Mouse (Mus musculus): ENCODE results near the gene Sat2.

Gene Sat2

DNA sequence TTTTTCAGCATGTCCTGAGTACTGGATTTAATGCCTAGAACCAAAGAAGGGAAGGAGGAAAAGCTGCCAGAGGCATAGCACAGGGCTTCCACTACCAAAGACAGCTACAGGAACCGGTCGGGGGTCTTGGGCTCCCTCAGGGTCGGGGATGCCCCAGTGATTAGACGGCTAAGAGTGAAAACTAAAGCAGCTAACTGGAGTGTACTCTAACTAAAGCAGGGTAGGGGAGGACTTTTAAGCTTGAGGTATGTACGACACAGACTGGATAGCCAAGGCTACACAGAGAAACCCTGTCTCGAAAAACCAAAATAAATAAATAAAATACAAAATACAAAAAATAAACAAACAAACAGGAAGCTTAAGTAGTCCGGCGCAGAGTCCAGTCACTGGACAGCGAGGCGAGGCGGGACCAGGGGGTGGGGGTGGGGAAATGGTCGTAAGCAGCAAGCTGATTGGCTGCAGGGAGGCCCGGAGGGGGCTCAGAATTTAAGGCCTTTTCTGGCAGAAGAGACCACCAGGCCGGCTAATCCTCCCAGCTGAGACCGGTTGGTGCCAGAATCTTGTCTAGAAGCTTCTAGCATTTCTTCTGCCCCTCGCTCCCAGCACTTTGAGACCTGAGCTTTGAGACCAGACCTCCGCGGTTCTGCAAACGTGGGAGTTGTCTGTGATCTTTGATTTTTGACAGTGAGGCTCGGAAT, at the start of gene Sat2:
Gene Sat2, plus strand, starts transcription at position 454 of the 698 bp plus-strand sequence.
- no peak for DNase-seq (ENCODE audit: low spot score in 2 of 2)

DNA sequence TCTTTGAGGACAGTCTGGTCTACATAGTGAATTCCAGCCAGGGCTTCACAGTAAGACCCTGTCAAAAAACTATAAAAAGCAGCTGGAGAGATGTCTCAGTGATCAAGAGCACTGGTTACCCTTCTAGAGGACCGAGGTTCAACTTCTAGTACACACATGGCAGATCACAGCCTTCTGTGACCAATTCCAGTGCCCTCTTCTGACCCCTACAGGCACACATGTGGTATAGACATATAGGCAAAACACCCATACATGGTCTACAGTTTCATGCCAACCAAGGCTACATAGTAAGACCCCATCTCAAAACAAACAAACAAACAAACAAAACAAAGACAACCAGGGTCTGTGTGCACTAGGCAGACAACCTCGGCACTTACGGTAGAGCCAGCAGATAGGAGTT, 46.6 kb upstream of the Sat2 start:
- peak in 1 of 2 experiments; percentile 49 for DNase-seq (ENCODE audit: low spot score in 2 of 2)

- no peak for DNase-seq (ENCODE audit: low spot score in 2 of 2)
Measured at GRCm38 (mm10) chr11:69576307-69576706, 45.5 kb upstream of the Sat2 start.

- DNase-seq (ENCODE audit: low spot score in 2 of 2): no peak
Measured at GRCm38 (mm10) chr11:69578301-69578700, 43.5 kb upstream of the Sat2 start.

DNA sequence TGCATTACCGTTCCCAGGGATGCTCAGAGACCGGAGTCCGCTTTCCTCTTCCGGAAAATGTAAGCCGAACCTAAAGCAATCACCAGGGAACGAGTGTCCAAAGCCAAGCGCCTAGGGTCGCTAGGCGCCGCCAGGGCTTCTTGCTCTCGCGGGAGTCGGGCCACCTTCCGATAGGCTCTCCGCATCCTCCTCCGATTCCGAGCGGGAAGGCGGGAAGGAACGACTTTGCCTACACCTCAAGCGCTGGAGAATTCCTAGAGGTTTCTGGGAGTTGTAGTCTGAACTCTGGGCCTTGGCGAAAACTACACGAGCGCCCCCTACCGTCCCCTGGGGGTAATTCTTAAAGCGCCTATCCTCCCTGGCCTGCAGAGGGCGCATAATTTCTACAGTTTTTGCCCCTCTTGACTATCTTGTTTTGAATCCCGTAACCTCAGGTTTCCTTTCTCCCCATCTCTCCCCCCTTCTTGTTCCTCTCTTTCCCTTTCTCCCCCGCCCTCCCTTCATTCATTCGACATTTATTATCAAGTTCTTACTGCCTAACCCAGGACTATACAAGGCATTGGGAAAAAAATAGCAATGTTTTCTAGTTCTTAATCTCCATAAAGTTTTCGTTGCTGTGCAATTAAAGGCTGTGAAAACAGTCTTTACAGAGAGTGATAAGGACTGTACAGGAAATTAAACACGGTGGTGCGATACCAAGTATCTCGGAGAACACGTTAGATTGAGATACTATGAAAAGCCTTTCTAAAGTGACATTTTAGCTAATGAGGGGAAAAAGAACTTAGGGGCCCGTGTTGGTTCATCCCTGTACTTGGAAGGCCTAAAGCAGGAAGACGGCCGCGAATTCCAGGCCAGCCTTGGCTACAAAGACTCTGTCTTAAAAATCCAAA, 42.5 kb upstream of the Sat2 start:
- DNase-seq (ENCODE audit: low spot score in 2 of 2): peak; percentile 89 to 96

- peak; percentile 85 to 90 for DNase-seq (ENCODE audit: low spot score in 2 of 2)
Measured at GRCm38 (mm10) chr11:69580091-69580514, 41.7 kb upstream of the Sat2 start, which contains the start of the genes Wrap53 and Trp53. Gene Wrap53, minus strand, starts transcription at chr11:69580255. Gene Trp53, plus strand, starts transcription at chr11:69580359.

GRCm38 (mm10) chr11:69580572-69581146, 41.2 kb upstream of the Sat2 start:
- DNase-seq (ENCODE audit: low spot score in 2 of 2): no peak

DNA sequence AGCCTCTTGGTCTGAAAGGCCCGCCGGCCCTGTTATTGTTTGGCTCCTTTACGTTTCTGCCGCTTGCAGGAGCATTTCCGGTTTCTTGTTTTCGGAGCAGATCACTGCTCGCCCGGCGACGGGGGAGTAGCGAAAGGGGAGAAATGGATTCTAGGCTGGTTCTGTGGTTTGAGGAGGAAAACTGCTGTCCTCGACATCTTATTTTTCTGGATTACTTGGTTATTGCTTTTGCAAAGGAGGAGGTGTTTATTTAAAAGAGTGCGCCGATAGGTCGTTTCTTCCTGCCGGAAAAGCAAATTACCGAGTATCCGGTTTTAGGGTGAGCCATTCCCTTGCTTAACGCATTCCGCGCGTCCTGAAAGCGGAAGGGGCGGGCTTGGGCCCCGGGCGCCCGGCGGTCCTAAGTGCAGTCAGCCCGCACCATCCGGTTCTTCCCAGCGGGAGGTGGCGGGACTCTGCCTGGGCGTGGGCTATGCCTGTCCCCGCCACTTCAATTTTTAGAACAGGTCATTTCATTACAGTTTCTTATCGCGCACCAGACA, 40.6 kb upstream of the Sat2 start:
- DNase-seq (ENCODE audit: low spot score in 2 of 2): peak; percentile 86

DNA sequence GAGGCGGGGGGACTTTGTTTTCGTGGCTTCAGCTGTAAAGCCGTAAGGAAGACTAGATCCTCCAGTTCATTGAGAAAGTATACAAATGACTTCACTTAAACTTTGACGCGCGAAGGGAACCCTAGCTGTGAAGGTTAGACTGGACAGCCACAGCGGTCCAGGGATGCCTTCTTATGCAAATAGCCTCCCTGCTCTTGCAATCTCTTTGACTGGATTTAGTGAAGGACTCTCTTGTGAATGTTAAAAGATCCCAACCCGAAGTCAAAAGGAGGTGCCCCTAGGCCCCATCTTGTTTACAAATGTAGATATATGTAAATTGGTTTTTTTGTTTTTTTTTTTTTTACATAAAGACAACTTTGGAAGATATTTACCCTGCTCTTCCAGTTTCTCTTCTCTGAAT, 40.0 kb upstream of the Sat2 start:
- no peak for DNase-seq (ENCODE audit: low spot score in 2 of 2)

DNA sequence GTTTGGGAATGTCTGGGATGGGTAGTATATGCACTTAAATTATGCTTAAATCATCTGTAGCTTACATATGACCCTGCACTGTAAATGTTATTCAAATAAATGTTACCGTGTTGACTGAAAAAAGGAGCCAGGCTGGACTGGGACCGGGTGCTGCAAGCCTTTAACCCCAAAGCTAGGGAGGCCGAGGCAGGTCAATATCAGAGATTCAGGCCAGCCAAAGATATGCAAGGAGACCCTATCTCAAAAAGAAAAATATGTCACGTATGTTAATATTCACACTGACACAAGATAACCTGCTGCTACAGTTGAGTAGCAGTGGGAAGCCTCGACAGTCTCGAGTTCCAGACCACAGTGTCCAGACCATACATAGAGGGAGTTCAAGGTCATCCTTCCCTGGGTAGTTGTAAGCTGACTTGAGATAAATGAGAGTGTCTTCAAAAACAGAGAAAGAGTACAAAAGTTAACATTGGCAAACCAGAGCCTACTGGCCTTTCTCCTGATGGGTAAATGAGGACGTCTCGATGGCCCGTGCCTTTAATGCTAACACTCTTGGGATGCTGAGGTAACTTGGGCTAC, 39.5 kb upstream of the Sat2 start:
- no peak for DNase-seq (ENCODE audit: low spot score in 2 of 2)

DNA sequence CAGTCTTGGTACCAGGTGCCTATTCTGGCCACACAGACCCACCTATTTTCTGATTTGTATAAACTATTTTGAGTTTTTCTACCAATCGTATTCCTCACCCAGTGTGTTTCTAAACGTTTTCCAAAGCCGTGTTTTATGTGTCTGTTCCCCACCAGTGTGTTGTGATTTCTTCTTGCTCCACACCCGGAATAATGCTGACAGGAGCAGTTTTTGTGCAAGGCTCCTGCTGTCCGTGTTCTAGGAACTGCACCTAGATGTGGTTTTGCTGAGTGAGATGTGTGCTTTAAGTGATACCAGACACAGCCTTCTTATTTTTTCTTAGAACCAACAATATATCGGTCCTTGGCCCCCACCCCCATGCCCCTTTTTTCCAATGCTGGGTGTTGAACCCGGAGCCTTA, 37.8 kb upstream of the Sat2 start:
- DNase-seq (ENCODE audit: low spot score in 2 of 2): no peak

- no peak for DNase-seq (ENCODE audit: low spot score in 2 of 2)
Measured at GRCm38 (mm10) chr11:69584937-69585336, 36.9 kb upstream of the Sat2 start.

GRCm38 (mm10) chr11:69585718-69586325, 36.0 kb upstream of the Sat2 start:
- no peak for DNase-seq (ENCODE audit: low spot score in 2 of 2)

GRCm38 (mm10) chr11:69589207-69589834, 32.5 kb upstream of the Sat2 start:
- DNase-seq (ENCODE audit: low spot score in 2 of 2): no peak

GRCm38 (mm10) chr11:69590622-69591021, 31.2 kb upstream of the Sat2 start:
- DNase-seq (ENCODE audit: low spot score in 2 of 2): no peak

DNA sequence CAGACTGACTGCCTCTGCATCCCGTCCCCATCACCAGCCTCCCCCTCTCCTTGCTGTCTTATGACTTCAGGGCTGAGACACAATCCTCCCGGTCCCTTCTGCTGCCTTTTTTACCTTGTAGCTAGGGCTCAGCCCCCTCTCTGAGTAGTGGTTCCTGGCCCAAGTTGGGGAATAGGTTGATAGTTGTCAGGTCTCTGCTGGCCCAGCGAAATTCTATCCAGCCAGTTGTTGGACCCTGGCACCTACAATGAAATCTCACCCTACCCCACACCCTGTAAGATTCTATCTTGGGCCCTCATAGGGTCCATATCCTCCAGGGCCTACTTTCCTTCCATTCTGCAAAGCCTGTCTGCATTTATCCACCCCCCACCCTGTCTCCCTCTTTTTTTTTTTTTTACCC, 30.4 kb upstream of the Sat2 start:
- DNase-seq (ENCODE audit: low spot score in 2 of 2): no peak

DNA sequence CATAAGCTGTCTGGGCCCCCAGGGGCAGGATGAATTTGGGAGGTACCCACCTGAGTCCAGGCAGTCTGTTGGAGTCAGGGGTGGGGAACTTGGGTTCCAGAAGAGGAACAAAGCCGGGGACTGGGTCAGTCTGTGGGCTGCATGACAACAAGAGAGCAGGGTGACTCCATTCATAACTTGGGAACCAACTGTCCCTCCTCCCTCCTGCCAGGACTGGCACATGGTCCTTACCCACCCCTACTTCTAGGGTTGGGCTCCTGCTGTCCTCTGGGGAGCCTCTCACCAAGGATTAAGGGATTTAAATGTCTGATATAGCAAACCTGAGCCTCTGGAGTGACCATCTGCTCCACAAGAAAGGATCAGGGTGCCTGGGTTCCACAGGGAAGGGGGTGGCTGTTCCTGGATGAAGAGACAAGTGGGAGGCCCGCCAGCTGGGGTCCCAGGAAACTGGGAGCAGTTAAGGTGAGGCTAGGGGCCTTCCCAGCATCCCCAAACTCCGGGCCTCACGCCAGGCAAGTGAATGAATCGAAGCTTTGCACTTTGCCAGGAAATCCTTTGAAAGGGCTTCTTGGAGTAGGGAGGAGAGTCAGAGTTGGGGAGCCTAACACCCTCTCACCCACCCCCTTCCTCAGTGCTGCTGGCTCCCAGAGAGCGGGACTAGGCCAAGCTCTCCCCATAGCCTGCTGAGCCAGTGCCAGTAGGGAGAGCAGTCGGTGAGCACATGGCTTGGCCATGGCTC, 29.8 kb upstream of the Sat2 start:
- no peak for DNase-seq (ENCODE audit: low spot score in 2 of 2)

DNA sequence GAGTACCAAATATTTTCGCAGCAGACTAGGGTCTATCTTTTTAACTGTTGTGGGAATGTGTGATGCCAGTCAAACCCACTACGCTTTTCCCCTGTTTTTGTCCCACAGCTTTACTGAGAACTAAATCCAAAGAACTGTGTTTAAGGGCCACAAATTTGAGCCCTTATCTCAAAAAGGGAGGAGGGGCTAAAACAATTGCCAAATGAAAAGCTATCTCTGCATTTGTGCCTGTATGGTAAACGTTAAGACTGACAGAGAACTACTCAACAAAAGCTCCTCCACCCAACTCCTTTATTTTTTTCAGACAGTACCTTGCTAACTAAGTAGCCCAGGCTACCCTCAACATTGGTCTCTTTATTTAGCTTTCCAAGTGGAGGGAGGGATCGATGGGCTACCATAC, 29.0 kb upstream of the Sat2 start:
- no peak for DNase-seq (ENCODE audit: low spot score in 2 of 2)

DNA sequence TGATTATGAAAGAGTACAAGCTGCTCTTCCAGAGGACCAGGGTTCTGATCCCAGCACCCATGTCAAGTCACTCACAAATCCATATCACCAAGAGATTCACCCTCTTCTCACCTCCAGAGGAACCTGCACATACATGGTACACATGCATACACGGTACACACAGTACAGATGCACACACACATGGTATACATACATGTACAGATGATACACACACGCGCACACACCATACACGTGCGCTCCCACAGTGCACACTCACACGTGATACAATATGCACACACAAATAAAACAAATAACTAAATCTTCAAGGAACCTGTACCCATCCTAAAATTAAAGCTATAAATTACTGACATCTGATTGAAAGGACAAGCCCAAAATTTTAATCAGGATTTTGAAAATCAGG, 27.0 kb upstream of the Sat2 start:
- no peak for DNase-seq (ENCODE audit: low spot score in 2 of 2)

DNA sequence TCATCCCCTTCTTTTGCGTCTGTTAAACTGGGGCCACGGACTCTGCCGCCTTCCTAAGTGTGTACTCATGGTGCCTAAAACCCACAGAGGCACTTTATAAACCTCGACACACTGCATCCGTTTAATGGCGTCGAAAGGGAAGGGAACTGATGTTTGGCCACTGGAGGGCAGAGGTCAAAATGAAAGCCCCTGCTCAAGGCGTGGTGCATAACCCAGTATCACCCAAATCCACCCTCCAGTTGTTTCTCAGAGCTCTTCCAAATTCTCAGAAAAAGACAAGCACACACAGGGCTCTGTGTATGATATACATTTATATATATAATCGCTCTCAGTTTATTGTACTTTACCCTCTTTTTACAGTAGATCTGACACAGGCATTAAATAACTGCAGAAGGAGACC, 22.4 kb upstream of the Sat2 start:
- DNase-seq (ENCODE audit: low spot score in 2 of 2): no peak
